Mouse (Mus musculus) myocyte (in vitro differentiated cells): Measurements from ENCODE around the gene Sub1.

ENCODE experiments used
- MAX ChIP-seq: IDR thresholded peaks from one replicate; pipeline ENCODE4 v1.6.1; 2011; ENCODE audit warnings: low read depth, mild to moderate bottlenecking, control low read depth
- MYOD1 ChIP-seq, 3 experiments: IDR thresholded peaks; one replicate each; pipeline ENCODE4 v1.6.1; 2011; ENCODE audit warnings: control low read depth in 2 of 3, low read depth in 2 of 3, mild to moderate bottlenecking in 2 of 3, moderate library complexity in 1 of 3; ENCODE audit not compliant: insufficient read length in 2 of 3, control insufficient read depth in 1 of 3
- MYOG ChIP-seq, 3 experiments: IDR thresholded peaks; one replicate each; pipeline ENCODE4 v1.6.1; 2011; ENCODE audit warnings: control low read depth in 2 of 3, low read depth in 2 of 3, mild to moderate bottlenecking in 2 of 3; ENCODE audit not compliant: insufficient read length in 2 of 3, control insufficient read depth in 1 of 3, insufficient read depth in 1 of 3
- POLR2A ChIP-seq: IDR thresholded peaks from one replicate; pipeline ENCODE4 v1.6.1; 2011; ENCODE audit warnings: low read depth, mild to moderate bottlenecking, control low read depth, moderate library complexity; ENCODE audit not compliant: insufficient read length
- POLR2AphosphoS2 ChIP-seq: IDR thresholded peaks from one replicate; pipeline ENCODE4 v1.6.1; 2011; ENCODE audit warnings: low read depth, control low read depth; ENCODE audit not compliant: insufficient read length
- SRF ChIP-seq: IDR thresholded peaks from one replicate; pipeline ENCODE4 v1.6.1; 2011; ENCODE audit warnings: low read depth; ENCODE audit not compliant: control insufficient read depth, insufficient read length
- TCF12 ChIP-seq: IDR thresholded peaks from one replicate; pipeline ENCODE4 v1.6.1; 2011; ENCODE audit warnings: mild to moderate bottlenecking, control low read depth; ENCODE audit not compliant: poor library complexity, insufficient read depth, severe bottlenecking
- TCF3 ChIP-seq: IDR thresholded peaks from one replicate; pipeline ENCODE4 v1.6.1; 2011; ENCODE audit warnings: low read depth, control low read depth; ENCODE audit not compliant: insufficient read length
- USF1 ChIP-seq: IDR thresholded peaks from one replicate; pipeline ENCODE4 v1.6.1; 2011; ENCODE audit warnings: low read depth, mild to moderate bottlenecking, control low read depth, moderate library complexity

- TF ChIP-seq MYOD1 (IDR thresholded peaks at IDR 0.05; ENCODE audit: control insufficient read depth in 1 of 3, insufficient read length in 2 of 3, low read depth in 2 of 3), result no peak
- no peak for TF ChIP-seq MYOG (IDR thresholded peaks at IDR 0.05; ENCODE audit: control insufficient read depth in 1 of 3, insufficient read depth in 1 of 3, insufficient read length in 2 of 3, low read depth in 2 of 3)
- TF ChIP-seq MAX, result peak; percentile 33
- peak; percentile 66 for TF ChIP-seq POLR2A
- no peak for TF ChIP-seq TCF3
- TF ChIP-seq POLR2AphosphoS2, result peak; percentile 12
- TF ChIP-seq USF1, result peak; percentile 70
- no peak for TF ChIP-seq TCF12
- no peak for TF ChIP-seq SRF
These were observed 40.4 kb upstream of the Sub1 start for GRCm38 (mm10) chr15:12037217-12037616.
